Mouse (Mus musculus) ES-Bruce4 (cell line): ENCODE measurements at regions not wholly inside any gene's neighbourhood (a gene's known extent, or its start where the extent isn't known, plus 50 kb on each side); places are given as distances from the start of the nearest gene placed in this dataset.

Experiments used
- CTCF ChIP-seq: IDR thresholded peaks from one replicate; pipeline ENCODE4 v1.8.1; 2011; ENCODE audit warnings: low read depth, low read length
- POLR2A ChIP-seq: IDR thresholded peaks from one replicate; pipeline ENCODE4 v1.8.1; 2011; ENCODE audit warnings: low read length; ENCODE audit not compliant: insufficient read depth

DNA sequence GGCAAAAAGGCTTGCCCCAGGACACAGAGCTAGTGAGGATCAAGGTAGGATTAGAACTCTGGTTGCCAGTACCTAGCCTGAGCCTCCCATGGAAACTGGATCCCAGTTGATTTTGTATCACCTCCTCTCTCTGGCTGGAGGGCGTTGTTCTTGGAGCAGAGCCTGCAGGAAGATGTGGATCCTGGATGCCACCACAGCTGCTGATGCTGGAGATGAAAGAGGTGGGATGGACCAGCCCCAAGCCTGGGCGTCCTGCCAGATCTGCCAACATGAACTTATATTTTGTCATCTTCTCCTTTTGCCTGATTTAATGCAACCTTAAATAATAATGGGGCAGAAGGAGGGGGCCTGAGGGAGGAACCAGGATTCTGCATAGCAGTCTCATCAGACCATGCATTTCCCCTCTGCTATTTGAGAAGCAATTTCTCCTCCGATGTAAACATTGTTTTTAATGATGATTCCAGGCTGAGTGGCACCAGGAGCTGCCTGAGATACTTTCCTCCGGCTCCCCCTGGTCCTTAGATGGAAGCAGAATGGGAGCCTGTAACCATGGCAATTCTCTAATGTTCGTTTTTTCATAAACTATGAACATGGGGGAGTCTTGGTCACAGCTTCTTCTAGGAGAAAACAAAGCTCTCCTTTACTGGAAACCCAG lies 107.8 kb upstream of the Sorcs3 start:
- TF ChIP-seq POLR2A (no peak), CTCF (no peak)
